Mouse (Mus musculus): Measurements from ENCODE around the gene Fcer1g. TPM values are rescaled to one million over a fixed set of nuclear protein-coding genes. Genes with fewer than 3 reads are reported as not detected.

Fcer1g gene
- polyA plus RNA-seq, 1 experiment = 138 TPM

GRCm38 (mm10) chr1:171269848-171270572 lies 35.8 kb upstream of the Fcer1g start, which contains the start of gene B4galt3:
Gene B4galt3 (plus strand): TSS chr1:171270328.
- WGBS = 6% methylated on average over 36 of the region's 36 CpGs
- Histone ChIP-seq H3K27ac (ENCODE audit: control insufficient read depth, insufficient read depth, low read length) (no peak within 1 kb of the TSS), H3K4me3 (ENCODE audit: control insufficient read depth, insufficient read depth, low read length) (peak within 1 kb of the TSS; percentile 71), H3K4me1 (replicated peaks; ENCODE audit: control insufficient read depth, insufficient read depth, low read length) (peaks cover 13% of the 10 kb centered on the region), H3K36me3 (ENCODE audit: control insufficient read depth, insufficient read depth, low read length) (peaks cover 13% of the 10 kb centered on the region), H3K27me3 (ENCODE audit: control insufficient read depth, insufficient read depth, low read length) (no peaks in the 10 kb centered on the region)
- TF ChIP-seq CTCF (IDR thresholded peaks at IDR 0.05; ENCODE audit: borderline replicate concordance, control insufficient read depth, extremely low read depth, insufficient read depth, low read length, poor library complexity) (peak; percentile 37; the same call in 1 of the 2 replicates), POLR2A (IDR thresholded peaks at IDR 0.05; ENCODE audit: control insufficient read depth, extremely low read depth, insufficient read depth, low read length, poor library complexity) (peak; percentile 96)
- peak; percentile 99 for DNase-seq

DNA sequence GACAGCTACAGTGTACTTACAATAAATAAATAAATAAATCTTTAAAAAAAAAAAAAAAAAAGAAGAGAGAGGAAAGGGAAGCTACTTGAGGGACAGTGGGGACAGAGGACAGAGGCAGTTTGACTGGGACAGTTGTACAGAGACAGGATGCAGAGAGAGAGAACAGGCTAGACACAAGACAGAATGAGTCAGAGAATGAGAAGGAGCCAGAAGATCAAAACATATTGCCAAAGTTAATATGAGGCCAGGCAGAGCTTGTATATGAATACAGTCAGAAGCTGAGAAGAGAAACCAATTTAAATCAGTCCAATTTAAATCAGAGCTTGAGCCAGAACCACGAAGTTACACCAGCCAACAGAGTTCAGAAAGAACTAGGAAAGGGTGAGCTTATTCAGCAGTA lies 34.2 kb upstream of the Fcer1g start:
- no peak for DNase-seq
- Histone ChIP-seq H3K4me3 (ENCODE audit: control insufficient read depth, insufficient read depth, low read length) (no peak overlapping the region), H3K27me3 (ENCODE audit: control insufficient read depth, insufficient read depth, low read length) (no peaks in the 10 kb centered on the region), H3K4me1 (replicated peaks; ENCODE audit: control insufficient read depth, insufficient read depth, low read length) (peaks cover 13% of the 10 kb centered on the region), H3K36me3 (ENCODE audit: control insufficient read depth, insufficient read depth, low read length) (no peaks in the 10 kb centered on the region), H3K27ac (ENCODE audit: control insufficient read depth, insufficient read depth, low read length) (no peak overlapping the region)
- TF ChIP-seq CTCF (IDR thresholded peaks at IDR 0.05; ENCODE audit: borderline replicate concordance, control insufficient read depth, extremely low read depth, insufficient read depth, low read length, poor library complexity) (no peak), POLR2A (IDR thresholded peaks at IDR 0.05; ENCODE audit: control insufficient read depth, extremely low read depth, insufficient read depth, low read length, poor library complexity) (no peak)
- WGBS = 68% methylated on average over 1 of the region's 1 CpGs

DNA sequence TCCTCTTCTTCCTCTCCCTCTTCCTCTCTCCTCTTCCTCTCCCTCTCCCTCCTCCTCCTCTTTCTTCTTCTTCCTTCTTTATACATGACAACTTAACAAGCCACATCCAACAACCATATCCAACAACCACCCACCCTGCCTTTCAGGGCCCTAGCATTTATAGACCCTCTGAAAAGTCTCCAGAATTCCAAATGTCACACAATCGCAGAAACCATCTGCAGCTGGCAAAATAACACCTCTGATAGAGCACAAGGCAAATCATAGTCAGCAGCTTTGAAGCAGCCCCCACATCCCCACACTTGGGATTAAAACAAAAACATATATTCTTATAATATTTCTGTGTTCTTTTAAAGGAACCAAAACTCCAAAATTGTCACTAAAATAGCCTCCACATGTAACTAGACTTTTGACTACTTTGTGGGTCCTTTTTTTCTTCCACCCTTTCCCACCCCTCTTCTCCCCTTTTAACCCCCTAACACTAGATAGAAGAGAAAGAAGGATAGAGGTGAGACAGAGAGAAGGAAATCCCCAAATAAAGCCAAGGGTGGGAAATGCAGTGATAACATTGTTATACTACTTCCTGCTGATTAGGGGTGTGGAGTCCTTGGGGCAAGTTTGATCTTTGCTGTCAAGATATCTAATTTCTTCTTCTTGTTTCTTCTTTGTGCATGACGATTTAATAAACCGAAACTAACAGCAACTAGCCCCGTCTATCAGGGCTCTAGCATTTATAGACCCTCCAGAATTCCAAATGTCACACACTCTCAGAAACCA lies 32.0 kb upstream of the Fcer1g start:
- Histone ChIP-seq H3K4me1 (replicated peaks; ENCODE audit: control insufficient read depth, insufficient read depth, low read length) (peaks cover 9% of the 10 kb centered on the region), H3K27me3 (ENCODE audit: control insufficient read depth, insufficient read depth, low read length) (no peaks in the 10 kb centered on the region), H3K4me3 (ENCODE audit: control insufficient read depth, insufficient read depth, low read length) (no peak overlapping the region), H3K27ac (ENCODE audit: control insufficient read depth, insufficient read depth, low read length) (no peak overlapping the region), H3K36me3 (ENCODE audit: control insufficient read depth, insufficient read depth, low read length) (no peaks in the 10 kb centered on the region)
- no peak for TF ChIP-seq CTCF (IDR thresholded peaks at IDR 0.05; ENCODE audit: borderline replicate concordance, control insufficient read depth, extremely low read depth, insufficient read depth, low read length, poor library complexity)
- no peak for TF ChIP-seq POLR2A (IDR thresholded peaks at IDR 0.05; ENCODE audit: control insufficient read depth, extremely low read depth, insufficient read depth, low read length, poor library complexity)
- WGBS = 46% methylated on average over 4 of the region's 4 CpGs
- no peak for DNase-seq

DNA sequence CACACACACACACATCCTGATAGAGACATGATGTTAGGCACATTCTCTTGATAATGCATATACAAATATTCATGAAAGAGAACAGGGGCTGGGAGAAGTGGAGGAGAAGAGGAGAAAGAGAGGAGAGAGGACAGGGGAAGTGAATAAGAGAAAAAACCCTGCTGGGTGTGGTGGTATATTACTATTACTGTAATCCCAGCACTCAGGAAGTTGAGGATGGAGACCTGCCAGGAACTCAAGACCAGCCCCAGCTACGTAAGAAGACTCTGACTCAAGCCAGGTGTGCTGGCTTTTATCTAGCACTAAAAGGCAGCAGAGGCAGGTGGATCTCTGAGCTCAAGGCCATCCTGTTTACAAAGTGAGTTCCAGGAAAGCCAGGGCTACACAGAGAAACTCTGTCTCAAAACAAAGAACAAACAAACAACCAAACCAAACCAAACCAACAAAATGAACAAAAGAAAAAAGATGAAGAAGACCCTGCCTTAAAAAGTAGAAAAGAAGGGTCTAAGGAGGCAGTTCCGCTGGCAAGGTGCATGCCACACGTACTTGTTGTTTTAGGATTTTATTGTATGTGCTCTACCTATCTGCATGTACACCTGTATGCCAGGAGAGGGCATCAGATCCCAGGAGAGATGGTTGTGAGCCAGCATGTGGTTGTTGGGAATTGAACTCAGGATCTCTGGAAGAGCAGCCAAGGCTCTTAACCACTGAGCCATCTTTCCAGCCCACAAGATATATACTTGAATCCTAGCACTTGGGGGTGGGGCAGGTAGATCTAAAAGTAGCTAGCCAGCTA lies 29.7 kb upstream of the Fcer1g start:
- H3K4me3 ChIP-seq (ENCODE audit: control insufficient read depth, insufficient read depth, low read length) = no peak overlapping the region
- H3K27me3 ChIP-seq (ENCODE audit: control insufficient read depth, insufficient read depth, low read length) = no peaks in the 10 kb centered on the region
- TF ChIP-seq CTCF (IDR thresholded peaks at IDR 0.05; ENCODE audit: borderline replicate concordance, control insufficient read depth, extremely low read depth, insufficient read depth, low read length, poor library complexity) = no peak
- TF ChIP-seq POLR2A (IDR thresholded peaks at IDR 0.05; ENCODE audit: control insufficient read depth, extremely low read depth, insufficient read depth, low read length, poor library complexity) = no peak
- H3K4me1 ChIP-seq (replicated peaks; ENCODE audit: control insufficient read depth, insufficient read depth, low read length) = 0 out of 2 replicates have a peak, but pooled peaks cover 2% of the 10 kb centered on the region
- no peak overlapping the region for H3K27ac ChIP-seq (ENCODE audit: control insufficient read depth, insufficient read depth, low read length)
- no peak for DNase-seq
- H3K36me3 ChIP-seq (ENCODE audit: control insufficient read depth, insufficient read depth, low read length) = no peaks in the 10 kb centered on the region
- WGBS = 67% methylated on average over 3 of the region's 3 CpGs

DNA sequence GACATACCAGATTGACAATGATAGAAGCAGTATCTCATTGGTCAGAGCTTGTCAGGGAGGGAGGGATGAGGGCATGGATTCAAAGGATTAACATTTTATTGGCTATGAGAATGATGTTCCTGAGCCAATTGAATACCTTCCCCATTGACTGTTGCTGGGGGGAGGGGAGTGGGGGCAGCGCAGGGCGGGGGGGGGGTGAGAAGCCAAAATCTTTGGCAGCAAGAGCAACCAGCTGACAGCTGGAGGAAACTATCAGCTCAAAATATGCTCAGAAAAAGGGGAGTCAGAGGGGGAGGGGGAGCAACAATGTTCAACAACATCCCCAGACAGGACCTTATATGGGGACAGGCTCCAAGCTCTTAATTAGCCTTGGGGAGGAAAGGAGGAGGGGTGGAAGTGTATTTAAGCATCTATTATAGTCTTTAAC lies 29.0 kb upstream of the Fcer1g start:
- Histone ChIP-seq H3K4me1 (replicated peaks; ENCODE audit: control insufficient read depth, insufficient read depth, low read length) (0 out of 2 replicates have a peak, but pooled peaks cover 2% of the 10 kb centered on the region), H3K27me3 (ENCODE audit: control insufficient read depth, insufficient read depth, low read length) (no peaks in the 10 kb centered on the region), H3K4me3 (ENCODE audit: control insufficient read depth, insufficient read depth, low read length) (no peak overlapping the region), H3K27ac (ENCODE audit: control insufficient read depth, insufficient read depth, low read length) (no peak overlapping the region), H3K36me3 (ENCODE audit: control insufficient read depth, insufficient read depth, low read length) (no peaks in the 10 kb centered on the region)
- WGBS = 3% methylated on average over 2 of the region's 2 CpGs
- TF ChIP-seq POLR2A (IDR thresholded peaks at IDR 0.05; ENCODE audit: control insufficient read depth, extremely low read depth, insufficient read depth, low read length, poor library complexity) = no peak
- no peak for TF ChIP-seq CTCF (IDR thresholded peaks at IDR 0.05; ENCODE audit: borderline replicate concordance, control insufficient read depth, extremely low read depth, insufficient read depth, low read length, poor library complexity)
- DNase-seq = no peak

- no peak for DNase-seq
Observed at GRCm38 (mm10) chr1:171262594-171263130, 28.5 kb upstream of the Fcer1g start.

More at GRCm38 (mm10) chr1:171262594-171263130, 28.5 kb upstream of the Fcer1g start:
- Histone ChIP-seq H3K4me3 (ENCODE audit: control insufficient read depth, insufficient read depth, low read length) (no peak overlapping the region), H3K27ac (ENCODE audit: control insufficient read depth, insufficient read depth, low read length) (no peak overlapping the region), H3K36me3 (ENCODE audit: control insufficient read depth, insufficient read depth, low read length) (no peaks in the 10 kb centered on the region), H3K4me1 (replicated peaks; ENCODE audit: control insufficient read depth, insufficient read depth, low read length) (0 out of 2 replicates have a peak, but pooled peaks cover 2% of the 10 kb centered on the region), H3K27me3 (ENCODE audit: control insufficient read depth, insufficient read depth, low read length) (no peaks in the 10 kb centered on the region)
- WGBS = 1% methylated on average over 8 of the region's 8 CpGs
- TF ChIP-seq CTCF (IDR thresholded peaks at IDR 0.05; ENCODE audit: borderline replicate concordance, control insufficient read depth, extremely low read depth, insufficient read depth, low read length, poor library complexity) (no peak), POLR2A (IDR thresholded peaks at IDR 0.05; ENCODE audit: control insufficient read depth, extremely low read depth, insufficient read depth, low read length, poor library complexity) (no peak)

Measured in thymus, adult 2 months (tissue).